Mouse (Mus musculus): ENCODE data around the gene Golga5. TPM values are rescaled to one million over a fixed set of nuclear protein-coding genes. Genes with fewer than 3 reads are reported as not detected.

Gene Golga5
- total RNA-seq, 2 experiments from 2014 or later = 15.0 to 29.0 TPM

Other genes starting within 250 kb of the Golga5 start
- 42.0 and 48.8 TPM in 2 replicates for gene Rin3, start 186.1 kb upstream of the Golga5 start, total RNA-seq (2015; ENCODE audit: low replicate concordance)
- 30.0 and 33.7 TPM in 2 replicates for gene Rin3, start 186.1 kb upstream of the Golga5 start, total RNA-seq (2017; ENCODE audit: low replicate concordance)
- gene Lgmn, start 29.3 kb upstream of the Golga5 start, total RNA-seq (2015; ENCODE audit: low replicate concordance) = 27.1 and 37.8 TPM in 2 replicates
- 26.2 and 29.1 TPM in 2 replicates for gene Lgmn, start 29.3 kb upstream of the Golga5 start, total RNA-seq (2017; ENCODE audit: low replicate concordance)
- gene Chga, start 85.8 kb downstream of the Golga5 start, total RNA-seq (2015; ENCODE audit: low replicate concordance) = not detected in 2 replicates
- not detected in 2 replicates for gene Chga, start 85.8 kb downstream of the Golga5 start, total RNA-seq (2017; ENCODE audit: low replicate concordance)
- gene Itpk1, start 235.8 kb downstream of the Golga5 start, total RNA-seq (2015; ENCODE audit: low replicate concordance) = 1.2 and 3.3 TPM in 2 replicates
- 5.3 TPM in 2 replicates for gene Itpk1, start 235.8 kb downstream of the Golga5 start, total RNA-seq (2017; ENCODE audit: low replicate concordance)

Data from erythroblast, adult 5-6 weeks (primary cell).